Mouse (Mus musculus) hindbrain, embryonic 14.5 days (tissue): ENCODE data around the gene Ncf4. TPM values are rescaled to one million over a fixed set of nuclear protein-coding genes. Genes with fewer than 3 reads are reported as not detected.

Experiments used
- ATAC-seq: fragments of 200-750 bp; cut with Nextera tagmentation; 2 replicates; pipeline ENCODE4 v1.8.0; 2017; ENCODE audit warnings: moderate number of reproducible peaks, mild to moderate bottlenecking, moderate TSS enrichment, moderate library complexity; ENCODE audit not compliant: low FRiP score
- DNase-seq: peaks from one replicate; pipeline ENCODE4 v3.0.0-alpha.2; 2015; ENCODE audit warnings: low spot score
- H3K27ac ChIP-seq: fragments of 300-500 bp; sonication (generic); 2 replicates; pipeline ENCODE4 v1.5.1; 2014; ENCODE audit warnings: mild to moderate bottlenecking, moderate library complexity
- H3K27me3 ChIP-seq: fragments of 300-500 bp; sonication (generic); 2 replicates; pipeline ENCODE4 v1.6.1; 2014; ENCODE audit warnings: mild to moderate bottlenecking, low read length, mixed read lengths; ENCODE audit not compliant: control insufficient read depth, insufficient read depth
- H3K36me3 ChIP-seq: fragments of 300-500 bp; sonication (generic); replicated peaks from 2 replicates; pipeline ENCODE4 v1.6.1; 2014; ENCODE audit not compliant: control insufficient read depth, insufficient read depth
- H3K4me1 ChIP-seq: fragments of 300-500 bp; sonication (generic); replicated peaks from 2 replicates; pipeline ENCODE4 v1.6.1; 2014; ENCODE audit warnings: antibody characterized with exemption, low read length, mixed read lengths; ENCODE audit not compliant: control insufficient read depth, insufficient read depth
- H3K4me2 ChIP-seq: fragments of 300-500 bp; sonication (generic); replicated peaks from 2 replicates; pipeline ENCODE4 v1.6.1; 2014; ENCODE audit warnings: mild to moderate bottlenecking, moderate library complexity
- H3K4me3 ChIP-seq: fragments of 300-500 bp; sonication (generic); replicated peaks from 2 replicates; pipeline ENCODE4 v1.5.1; 2014; ENCODE audit warnings: mild to moderate bottlenecking, low read length
- H3K9ac ChIP-seq: fragments of 300-500 bp; sonication (generic); 2 replicates; pipeline ENCODE4 v1.6.1; 2014
- H3K9me3 ChIP-seq: fragments of 300-500 bp; sonication (generic); 2 replicates; pipeline ENCODE4 v1.6.1; 2016; ENCODE audit warnings: low read length; ENCODE audit not compliant: control insufficient read depth
- WGBS: fragments of 180-500 bp; shearing (Covaris S2); extraction: QIAGEN DNeasy Blood & Tissue Kit; methylation state at CpG from one replicate; pipeline ENCODE4 v1.1.7; 2014; 5-methylcytosine and 5-hydroxymethylcytosine counted together
- microRNA-seq: library from miRNA; unstranded; fragments of <30 nt; microRNA quantifications from one replicate; pipeline ENCODE4, GENCODE M21; 2016
- polyA plus RNA-seq: library from polyadenylated mRNA; unstranded; fragments of >200 nt; fragmentation: Nextera tagmentation; extraction: Ambion mirVana; gene quantifications from 2 replicates; pipeline ENCODE4 v1.2.1, GENCODE M21; 2014

The Ncf4 gene
- polyA plus RNA-seq, 1 experiment from 2014 or later = 1.5 TPM

- Histone ChIP-seq H3K27ac (no peak overlapping the region), H3K4me3 (no peak overlapping the region), H3K9me3 (no peaks in the 10 kb centered on the region), H3K4me1 (no peaks in the 10 kb centered on the region), H3K36me3 (no peaks in the 10 kb centered on the region), H3K27me3 (no peaks in the 10 kb centered on the region), H3K4me2 (no peak overlapping the region), H3K9ac (no peak overlapping the region)
- WGBS = 79% methylated on average over 3 of the region's 3 CpGs
- DNase-seq = no peak
- ATAC-seq = no peak
These were observed 55.0 kb downstream of the Ncf4 start for GRCm38 (mm10) chr15:78299641-78300040.

- Histone ChIP-seq H3K4me1 (no peaks in the 10 kb centered on the region), H3K4me2 (no peak overlapping the region), H3K4me3 (no peak overlapping the region), H3K9ac (no peak overlapping the region), H3K27ac (no peak overlapping the region), H3K9me3 (no peaks in the 10 kb centered on the region), H3K36me3 (no peaks in the 10 kb centered on the region), H3K27me3 (no peaks in the 10 kb centered on the region)
- DNase-seq (no peak), ATAC-seq (no peak)
These were observed 56.2 kb downstream of the Ncf4 start for GRCm38 (mm10) chr15:78300773-78301172.

DNA sequence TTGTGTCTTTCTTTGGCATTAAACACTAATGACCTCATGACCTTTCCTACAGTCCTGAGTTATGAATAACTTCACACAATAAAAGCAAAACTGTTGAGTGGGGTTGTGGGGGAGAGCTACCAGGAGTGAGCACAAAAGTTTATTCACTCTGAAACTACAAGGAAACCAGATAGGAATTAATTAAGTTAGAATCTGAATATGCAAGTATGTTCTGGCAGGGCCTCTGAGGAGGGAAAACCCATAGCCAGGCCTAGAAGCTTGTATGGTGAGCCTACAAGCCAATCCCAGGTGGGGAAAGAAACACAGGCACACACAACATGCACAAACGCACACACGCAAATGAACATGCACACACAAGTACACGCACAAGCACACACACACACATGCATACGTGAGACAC lies 58.1 kb downstream of the Ncf4 start:
- ATAC-seq (no peak), DNase-seq (no peak)
- no peak overlapping the region for H3K4me3 ChIP-seq
- H3K4me1 ChIP-seq = no peaks in the 10 kb centered on the region
- H3K4me2 ChIP-seq = no peak overlapping the region
- H3K36me3 ChIP-seq = no peaks in the 10 kb centered on the region
- 98% methylated on average over 4 of the region's 4 CpGs for WGBS
- no peak overlapping the region for H3K27ac ChIP-seq
- no peaks in the 10 kb centered on the region for H3K9me3 ChIP-seq
- no peak overlapping the region for H3K9ac ChIP-seq
- H3K27me3 ChIP-seq = no peaks in the 10 kb centered on the region

DNA sequence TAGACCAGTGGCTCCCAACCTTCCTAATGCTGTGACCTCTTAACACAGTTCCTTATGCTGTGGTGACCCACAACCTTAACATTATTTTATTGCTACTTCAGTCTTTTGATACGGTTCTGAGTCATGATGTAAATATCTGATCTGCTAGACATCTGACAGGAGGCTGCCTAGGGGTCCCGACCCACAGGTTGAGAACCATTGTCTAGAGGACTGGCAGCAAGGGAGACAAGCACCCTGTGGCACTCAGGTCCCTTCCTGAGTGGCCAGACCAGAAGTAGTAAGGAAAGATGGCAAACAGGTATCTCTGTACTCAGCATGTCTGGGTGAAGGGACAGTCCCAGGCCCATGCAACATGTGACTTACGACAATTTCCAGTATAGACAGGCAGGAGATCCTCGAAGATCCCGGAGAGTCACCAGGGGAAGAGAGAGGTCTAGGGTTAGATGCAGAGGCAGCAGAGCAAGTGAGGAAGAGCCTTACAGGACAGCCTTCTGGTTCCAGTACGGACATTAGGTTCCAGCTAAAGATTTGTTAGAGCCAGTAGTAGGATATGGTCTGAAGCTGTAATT lies 59.1 kb downstream of the Ncf4 start:
- Histone ChIP-seq H3K27me3 (no peaks in the 10 kb centered on the region), H3K9ac (no peak overlapping the region), H3K27ac (no peak overlapping the region), H3K4me3 (no peak overlapping the region), H3K36me3 (no peaks in the 10 kb centered on the region), H3K9me3 (no peaks in the 10 kb centered on the region), H3K4me1 (no peaks in the 10 kb centered on the region), H3K4me2 (no peak overlapping the region)
- 95% methylated on average over 6 of the region's 6 CpGs for WGBS
- ATAC-seq = no peak
- DNase-seq = no peak

DNA sequence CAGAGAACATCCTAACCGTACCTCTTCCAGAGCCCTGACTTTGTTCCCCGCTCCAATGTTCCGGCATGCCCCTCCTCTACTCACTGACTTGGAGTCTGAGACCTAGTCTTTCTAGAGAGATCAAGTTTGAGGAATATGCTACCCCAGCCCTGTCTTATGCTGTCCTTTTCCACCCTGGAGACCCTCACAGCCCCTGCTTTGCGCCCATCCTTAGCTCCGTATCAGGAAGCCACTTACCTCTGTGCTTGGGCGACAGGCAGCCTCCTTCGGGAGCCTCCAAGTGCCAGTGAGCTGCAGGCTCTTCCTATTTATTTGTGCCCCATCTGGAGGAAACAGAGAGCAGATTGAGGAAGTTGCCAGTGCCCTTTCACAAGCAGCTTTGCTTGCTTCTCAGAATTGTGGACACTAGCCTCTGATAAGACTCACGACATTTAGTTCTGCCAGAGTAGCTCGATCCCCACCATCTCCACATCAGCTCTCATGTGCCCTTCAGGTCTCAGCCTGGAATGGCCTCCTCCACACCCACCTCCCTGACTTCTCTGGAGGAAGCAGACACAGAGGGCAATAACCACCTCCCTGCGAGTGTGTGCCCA lies 60.8 kb downstream of the Ncf4 start, which contains the start of gene Csf2rb2:
TSS of gene Csf2rb2 (minus strand) at position 381 of the 593 bp plus-strand sequence.
- Histone ChIP-seq H3K36me3 (no peaks in the 10 kb centered on the region), H3K4me2 (no peak within 1 kb of the TSS), H3K27ac (no peak within 1 kb of the TSS), H3K27me3 (no peaks in the 10 kb centered on the region), H3K9ac (no peak within 1 kb of the TSS), H3K4me3 (no peak within 1 kb of the TSS), H3K4me1 (no peaks in the 10 kb centered on the region), H3K9me3 (no peaks in the 10 kb centered on the region)
- ATAC-seq = no peak
- DNase-seq = no peak
- WGBS = 87% methylated on average over 10 of the region's 10 CpGs

DNA sequence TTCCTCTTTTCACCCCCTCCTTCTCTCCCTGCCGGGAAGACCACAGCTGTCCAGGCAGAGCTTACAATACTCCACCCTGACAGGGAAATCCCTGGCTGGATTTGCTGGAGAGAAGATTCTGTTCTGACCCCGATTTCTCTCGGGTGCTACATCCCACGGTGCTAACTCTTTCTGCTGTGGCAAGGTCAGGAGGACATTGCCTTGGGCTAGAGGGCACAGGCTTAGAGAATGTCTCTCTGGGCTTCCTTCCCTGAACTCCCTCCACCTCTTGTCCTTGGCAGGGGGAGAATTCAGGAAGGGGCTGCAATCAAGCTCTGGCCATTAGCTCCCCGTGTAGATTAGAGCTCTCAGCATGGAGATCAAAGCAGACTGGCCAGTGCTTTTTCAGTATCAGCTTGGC lies 65.3 kb downstream of the Ncf4 start:
- 62% methylated on average over 5 of the region's 5 CpGs for WGBS

DNA sequence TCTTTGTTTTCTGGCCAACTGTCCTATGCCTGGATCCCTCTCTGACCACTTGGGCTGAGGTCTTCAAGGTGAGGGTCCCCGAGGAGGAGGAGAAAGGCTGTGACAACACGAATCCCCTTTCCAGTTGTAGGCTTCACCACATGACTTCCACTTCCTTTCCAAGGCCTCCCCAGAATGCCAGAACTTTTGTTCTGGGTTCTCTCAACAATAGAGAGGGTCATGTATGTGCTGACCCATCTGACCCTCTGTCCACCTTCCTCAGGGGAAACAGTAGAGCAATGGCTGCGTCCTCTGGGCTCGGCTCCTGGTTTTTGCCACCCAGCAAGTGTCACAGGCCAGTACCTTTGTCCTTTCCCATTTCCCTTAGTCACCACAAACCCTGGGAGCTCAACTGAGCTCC lies 66.4 kb downstream of the Ncf4 start:
- H3K4me3 ChIP-seq = no peak overlapping the region
- no peak overlapping the region for H3K27ac ChIP-seq
- WGBS = 75% methylated on average over 4 of the region's 4 CpGs
- H3K9me3 ChIP-seq = no peaks in the 10 kb centered on the region
- no peaks in the 10 kb centered on the region for H3K36me3 ChIP-seq
- H3K9ac ChIP-seq = no peak overlapping the region
- no peaks in the 10 kb centered on the region for H3K4me1 ChIP-seq
- DNase-seq = no peak
- no peak for ATAC-seq
- H3K4me2 ChIP-seq = no peak overlapping the region
- H3K27me3 ChIP-seq = no peaks in the 10 kb centered on the region

More for the DNA sequence above, 65.3 kb downstream of the Ncf4 start:
- ATAC-seq (no peak), DNase-seq (no peak)
- no peak overlapping the region for H3K4me2 ChIP-seq
- no peaks in the 10 kb centered on the region for H3K27me3 ChIP-seq
- no peak overlapping the region for H3K9ac ChIP-seq
- no peaks in the 10 kb centered on the region for H3K9me3 ChIP-seq
- H3K4me1 ChIP-seq = no peaks in the 10 kb centered on the region
- H3K4me3 ChIP-seq = no peak overlapping the region
- H3K27ac ChIP-seq = no peak overlapping the region
- H3K36me3 ChIP-seq = no peaks in the 10 kb centered on the region

Small RNAs within 50 kb of the gene (microRNA-seq; reads per million reads assigned to microRNA genes)
- not detected for gene Mir7676-1

Other genes with a start within 250 kb of the Ncf4 start
- 14.7 and 15.4 TPM in 2 replicates for gene Cacng2, start 124.8 kb upstream of the Ncf4 start, polyA plus RNA-seq
- gene Ift27, start 70.7 kb upstream of the Ncf4 start, polyA plus RNA-seq = 105 and 108 TPM in 2 replicates
- 6.8 and 8.7 TPM in 2 replicates for gene Pvalb, start 38.4 kb upstream of the Ncf4 start, polyA plus RNA-seq
- 0.21 and 0.33 TPM in 2 replicates for gene Csf2rb2, start 60.9 kb downstream of the Ncf4 start, polyA plus RNA-seq
- 0.47 and 1.1 TPM in 2 replicates for gene Csf2rb, start 81.0 kb downstream of the Ncf4 start, polyA plus RNA-seq
- not detected in 2 replicates for gene Tex33, start 151.1 kb downstream of the Ncf4 start, polyA plus RNA-seq
- 21.4 and 23.7 TPM in 2 replicates for gene Tst, start 161.1 kb downstream of the Ncf4 start, polyA plus RNA-seq
- 3.2 and 4.2 TPM in 2 replicates for gene Mpst, start 161.6 kb downstream of the Ncf4 start, polyA plus RNA-seq
- gene Kctd17, start 183.8 kb downstream of the Ncf4 start, polyA plus RNA-seq = 134 and 141 TPM in 2 replicates
- 0.48 and 1.1 TPM in 2 replicates for gene Tmprss6, start 223.8 kb downstream of the Ncf4 start, polyA plus RNA-seq